Mouse (Mus musculus): ENCODE measurements at regions not wholly inside any gene's neighbourhood (a gene's known extent, or its start where the extent isn't known, plus 50 kb on each side); places are given as distances from the start of the nearest gene placed in this dataset.

- peak; percentile 96 for TF ChIP-seq CTCF (IDR thresholded peaks at IDR 0.05; ENCODE audit: low read depth)
- TF ChIP-seq EP300 (IDR thresholded peaks at IDR 0.05; ENCODE audit: low read depth) = no peak
Measured at GRCm38 (mm10) chr11:64898758-64899586, 79.9 kb upstream of the Elac2 start.

Data from liver, postnatal 0 days (tissue).